Mouse (Mus musculus) splenic B cell, adult 2 months (primary cell): ENCODE measurements around the gene Aoc3.

ENCODE experiments used
- DNase-seq: peaks from one replicate; pipeline ENCODE4 v3.0.0-alpha.2; 2011; ENCODE audit warnings: low read depth, low spot score
- H3K27me3 ChIP-seq: 2 replicates; pipeline ENCODE4 v1.6.1; 2012; ENCODE audit warnings: mild to moderate bottlenecking, low read length, moderate library complexity, mixed read lengths; ENCODE audit not compliant: control insufficient read depth, poor library complexity, insufficient read depth, severe bottlenecking
- H3K36me3 ChIP-seq: 2 replicates; pipeline ENCODE4 v1.6.1; 2012; ENCODE audit warnings: mild to moderate bottlenecking, low read length, moderate library complexity, mixed read lengths; ENCODE audit not compliant: control insufficient read depth, poor library complexity, insufficient read depth, severe bottlenecking

Aoc3 gene

DNA sequence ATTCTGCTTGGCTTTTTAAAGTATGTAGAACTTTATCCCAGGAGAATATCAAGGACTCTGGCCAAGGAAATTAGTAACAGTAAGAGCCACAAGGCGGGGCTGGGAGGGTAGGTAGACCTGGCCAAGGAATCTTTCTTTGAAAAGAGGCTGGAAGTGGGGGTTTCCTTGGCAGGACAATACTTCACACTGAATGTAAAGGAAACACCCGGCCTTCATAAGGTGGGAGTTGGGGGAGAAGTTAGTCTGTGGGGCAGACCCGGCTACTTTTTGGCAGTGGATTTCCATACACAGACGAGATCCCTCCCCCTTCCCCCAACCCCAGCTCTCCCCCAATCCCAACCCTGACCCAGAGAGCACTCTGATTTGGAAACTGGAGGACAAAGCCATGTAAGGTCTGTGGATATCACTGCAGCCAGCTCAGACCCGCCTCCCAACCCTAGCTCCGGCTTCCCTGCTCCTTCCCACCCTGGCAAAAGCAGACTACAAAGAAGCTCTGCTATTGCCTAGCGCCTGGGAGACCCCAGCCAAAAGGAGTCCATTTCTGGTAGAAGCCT is at the start of gene Aoc3:
Gene Aoc3, plus strand, starts transcription at position 235 of the 554 bp plus-strand sequence.
- DNase-seq = no peak
- H3K36me3 ChIP-seq = 0 out of 2 replicates have a peak, but pooled peaks cover 3% of the 10 kb centered on the region
- no peaks in the 10 kb centered on the region for H3K27me3 ChIP-seq

DNA sequence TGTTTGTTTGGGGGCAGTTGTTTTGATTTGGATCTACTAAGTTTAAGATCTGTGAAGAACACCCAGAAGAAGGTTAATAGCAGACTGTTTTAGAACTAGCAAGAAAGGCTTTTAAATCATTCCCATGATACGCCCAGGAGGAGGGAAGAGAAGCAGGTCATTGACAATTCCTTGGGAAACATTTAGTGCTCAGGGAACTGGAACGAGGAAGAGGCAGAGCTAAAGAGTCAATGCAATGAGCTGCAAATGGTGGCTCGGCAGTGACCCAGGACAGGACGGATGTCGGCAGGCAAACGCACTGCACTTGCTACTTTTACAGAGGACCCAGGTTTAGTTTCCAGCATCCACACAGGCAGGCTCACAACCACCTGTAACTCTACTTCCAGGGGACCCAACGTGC is 49.6 kb upstream of the Aoc3 start:
- no peaks in the 10 kb centered on the region for H3K36me3 ChIP-seq
- no peak for DNase-seq
- H3K27me3 ChIP-seq = no peaks in the 10 kb centered on the region

DNA sequence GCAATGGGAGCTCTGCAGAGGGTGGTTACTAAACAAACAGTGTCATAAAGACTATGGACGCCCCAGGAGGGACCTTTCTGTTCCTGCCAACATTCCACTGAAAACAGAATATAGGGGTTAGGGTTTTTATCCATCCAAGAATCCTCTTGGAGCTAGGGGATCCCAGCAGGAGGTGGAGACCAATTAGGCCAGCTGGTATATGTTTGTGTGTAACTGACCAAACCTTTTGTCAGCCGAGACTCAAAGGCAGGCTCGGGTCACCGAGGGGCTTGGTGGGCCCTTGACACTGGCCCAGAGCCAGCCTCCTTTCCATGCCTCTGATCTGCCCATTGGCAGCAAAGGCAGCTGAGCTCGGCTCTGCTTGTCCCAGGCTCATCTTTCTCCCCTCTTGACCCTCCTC is 47.5 kb upstream of the Aoc3 start:
- H3K36me3 ChIP-seq = no peaks in the 10 kb centered on the region
- DNase-seq = no peak

DNA sequence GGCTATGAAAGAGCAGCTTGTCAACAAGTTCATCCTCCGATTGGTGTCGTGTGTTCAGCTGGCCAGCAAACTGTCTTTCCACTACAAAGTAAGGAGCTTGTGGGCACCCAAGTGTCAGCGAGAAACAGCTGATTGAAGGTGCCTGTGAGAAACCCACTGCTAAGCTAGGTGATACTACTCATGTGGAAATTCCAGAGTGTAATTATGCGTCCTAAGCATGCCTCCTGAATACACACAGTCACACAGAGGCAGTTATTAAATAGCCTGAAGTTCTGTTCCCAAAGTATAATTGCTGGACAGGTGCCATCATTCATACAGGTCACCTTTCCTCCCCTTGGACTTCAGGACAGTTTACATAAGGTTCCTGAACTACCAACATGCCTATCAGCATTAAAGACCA is 46.6 kb upstream of the Aoc3 start:
- no peak for DNase-seq
- H3K36me3 ChIP-seq = peaks cover 2% of the 10 kb centered on the region; the same call in 1 of the 2 replicates

More for the DNA sequence above, 47.5 kb upstream of the Aoc3 start:
- H3K27me3 ChIP-seq = no peaks in the 10 kb centered on the region

DNA sequence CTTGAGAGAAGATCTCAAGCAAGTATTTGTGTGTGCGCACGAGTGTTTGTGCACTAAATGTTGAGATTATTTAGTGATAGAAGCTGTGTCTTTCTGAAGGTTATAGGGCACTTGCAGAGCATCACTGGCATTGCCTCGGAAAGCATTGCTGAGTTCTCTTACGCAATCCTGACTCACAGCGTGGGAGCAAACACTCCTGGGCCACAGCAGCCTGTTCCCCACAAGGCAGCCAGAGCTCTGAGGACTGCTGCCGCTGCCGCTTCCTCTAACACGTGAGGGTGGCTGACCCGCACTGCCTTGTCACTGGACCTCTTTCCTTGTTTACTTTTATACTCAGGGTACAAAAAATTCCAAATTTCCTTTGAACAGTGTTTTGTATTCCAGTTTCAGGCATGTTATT is 43.1 kb upstream of the Aoc3 start:
- H3K27me3 ChIP-seq = no peaks in the 10 kb centered on the region
- DNase-seq = no peak

More for the DNA sequence above, 46.6 kb upstream of the Aoc3 start:
- no peaks in the 10 kb centered on the region for H3K27me3 ChIP-seq

DNA sequence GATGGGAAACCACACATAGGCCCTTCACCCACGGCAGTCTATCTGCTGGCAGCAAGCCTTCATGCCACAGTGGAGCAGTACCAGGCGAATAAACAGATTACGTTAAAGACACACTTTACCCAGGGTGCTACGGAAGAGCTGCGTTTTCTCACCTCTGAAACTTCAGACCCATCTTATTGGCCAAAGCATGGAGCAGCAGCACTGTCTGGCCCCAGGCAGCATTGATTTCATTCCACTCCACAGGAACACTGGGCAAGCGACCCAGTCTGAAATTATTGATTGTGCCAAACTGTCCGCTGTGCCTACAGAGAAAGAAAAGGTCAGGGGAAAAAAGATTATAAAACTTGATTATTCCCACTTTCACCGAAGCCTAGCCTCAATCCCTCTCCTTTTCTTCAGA is 39.2 kb upstream of the Aoc3 start:
- no peaks in the 10 kb centered on the region for H3K27me3 ChIP-seq
- H3K36me3 ChIP-seq = peaks cover 11% of the 10 kb centered on the region
- no peak for DNase-seq

More for the DNA sequence above, 43.1 kb upstream of the Aoc3 start:
- H3K36me3 ChIP-seq = peaks cover 7% of the 10 kb centered on the region

DNA sequence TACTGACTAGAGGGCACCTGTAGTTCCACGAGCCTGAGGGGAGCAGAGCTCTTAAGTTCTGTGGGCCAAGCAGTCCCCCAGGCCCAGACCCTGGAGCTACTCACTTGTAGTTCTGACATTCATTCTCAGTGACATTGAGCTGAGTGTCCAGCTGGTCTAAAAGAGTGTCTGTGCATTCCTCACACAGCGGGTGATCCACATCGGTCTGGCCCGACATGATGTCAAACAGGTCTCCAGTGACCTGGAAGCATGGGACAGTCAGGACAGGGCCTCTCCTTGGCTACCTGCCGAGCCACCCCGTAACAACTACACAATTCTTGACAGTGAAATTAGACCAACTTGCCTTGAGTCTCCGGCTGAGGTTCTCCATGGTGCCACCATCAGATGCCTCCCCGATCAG is 35.2 kb upstream of the Aoc3 start:
- H3K27me3 ChIP-seq = no peaks in the 10 kb centered on the region
- DNase-seq = no peak

DNA sequence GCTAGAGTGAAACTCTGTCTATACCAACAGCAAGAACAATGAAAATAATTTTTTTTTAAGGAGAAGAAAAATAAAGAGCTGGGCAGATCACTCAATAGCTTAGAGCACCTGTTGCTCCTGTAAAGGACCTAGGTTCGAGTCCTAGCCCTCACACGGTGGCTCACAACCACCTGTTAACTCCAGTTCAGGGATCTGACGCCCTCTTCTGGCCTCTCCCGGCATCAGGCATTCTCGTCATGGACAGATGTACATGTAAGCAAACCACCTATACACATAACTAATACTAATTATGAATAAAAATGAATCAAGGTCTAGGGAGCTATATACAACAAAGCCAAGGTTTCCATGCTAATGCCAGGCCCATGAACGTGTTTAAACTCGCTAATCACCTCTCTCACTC is 29.5 kb upstream of the Aoc3 start:
- Histone ChIP-seq H3K36me3 (peaks cover 3% of the 10 kb centered on the region; the same call in 1 of the 2 replicates), H3K27me3 (no peaks in the 10 kb centered on the region)
- peak; percentile 25 for DNase-seq

More for the DNA sequence above, 35.2 kb upstream of the Aoc3 start:
- H3K36me3 ChIP-seq = peaks cover 10% of the 10 kb centered on the region

DNA sequence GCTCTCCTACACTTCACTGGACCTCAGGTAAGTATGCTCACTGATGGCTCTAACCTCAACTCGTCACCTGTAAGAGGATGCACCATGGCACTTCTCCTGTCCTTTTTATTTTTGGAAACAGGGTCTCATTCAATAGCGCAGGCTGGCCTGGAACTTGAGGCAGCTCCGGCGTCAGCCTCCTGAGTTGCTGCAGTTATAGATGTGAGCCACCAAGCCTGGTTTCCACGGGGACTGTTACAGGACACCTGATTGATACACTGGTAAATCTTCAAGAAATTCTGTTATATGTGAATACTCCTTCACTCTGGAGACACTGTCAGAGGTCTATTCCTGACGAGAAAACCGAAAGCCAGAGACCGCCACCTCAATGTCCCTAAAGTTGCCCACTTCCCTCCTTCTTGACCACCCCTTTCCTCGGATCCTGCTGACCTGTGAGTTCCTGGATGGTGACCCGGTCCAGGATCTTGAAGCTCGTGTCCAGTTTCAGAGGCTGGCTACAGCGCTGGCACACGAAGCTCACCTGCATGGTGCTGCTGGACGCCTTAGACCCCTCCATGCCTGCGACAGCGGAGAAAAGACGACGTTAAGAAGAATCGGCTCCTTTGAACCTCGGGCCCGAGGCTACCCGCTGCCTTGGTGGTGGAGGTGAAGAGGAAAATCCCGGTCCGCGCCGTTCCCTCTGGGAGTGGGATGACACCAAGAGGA is 29.0 kb upstream of the Aoc3 start:
- H3K36me3 ChIP-seq = peaks cover 3% of the 10 kb centered on the region; the same call in 1 of the 2 replicates
- DNase-seq = no peak

DNA sequence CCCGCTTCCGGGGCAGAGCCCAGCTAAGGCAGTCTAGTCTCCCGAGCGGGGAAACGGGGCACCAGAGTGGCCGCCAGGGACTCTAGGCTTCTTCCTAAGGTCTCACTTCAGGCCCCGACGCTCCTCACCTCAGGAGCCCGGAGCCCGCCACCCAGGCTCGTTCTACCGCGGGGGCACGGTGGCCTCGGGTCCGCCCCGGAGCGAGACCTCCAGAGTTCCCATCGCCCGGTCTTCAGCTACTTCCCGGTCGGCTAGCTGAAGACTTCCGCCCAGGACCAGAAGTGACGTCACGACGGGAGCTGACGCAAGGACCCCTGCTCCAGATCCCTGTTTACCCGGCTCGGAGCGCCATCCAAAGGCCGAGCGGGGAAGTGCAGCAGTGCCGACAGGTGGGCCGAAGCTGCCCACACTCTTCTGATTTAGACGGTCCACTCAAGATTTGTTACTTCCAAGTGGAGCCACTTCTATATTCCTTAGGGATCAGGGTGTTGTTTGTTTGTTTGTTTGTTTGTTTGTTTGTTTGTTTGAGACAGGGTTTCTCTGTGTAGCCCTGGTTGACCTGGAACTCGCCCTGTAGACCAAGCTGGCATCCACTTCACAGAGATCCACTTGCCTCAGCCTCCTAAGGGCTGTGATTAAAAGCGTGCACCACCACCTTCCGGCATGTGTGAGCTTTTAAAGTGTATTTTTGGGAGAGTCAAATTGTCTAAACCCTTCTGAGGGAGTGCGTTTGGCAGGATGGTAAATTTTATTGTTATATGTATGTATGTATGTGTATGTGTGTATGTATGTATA is 28.2 kb upstream of the Aoc3 start, which contains the start of gene Becn1:
Gene Becn1, minus strand, starts transcription at position 283 of the 795 bp plus-strand sequence.
- peaks cover 3% of the 10 kb centered on the region; the same call in 1 of the 2 replicates for H3K36me3 ChIP-seq
- no peaks in the 10 kb centered on the region for H3K27me3 ChIP-seq
- peak; percentile 93 for DNase-seq

More for the DNA sequence above, 29.0 kb upstream of the Aoc3 start:
- H3K27me3 ChIP-seq = no peaks in the 10 kb centered on the region

DNA sequence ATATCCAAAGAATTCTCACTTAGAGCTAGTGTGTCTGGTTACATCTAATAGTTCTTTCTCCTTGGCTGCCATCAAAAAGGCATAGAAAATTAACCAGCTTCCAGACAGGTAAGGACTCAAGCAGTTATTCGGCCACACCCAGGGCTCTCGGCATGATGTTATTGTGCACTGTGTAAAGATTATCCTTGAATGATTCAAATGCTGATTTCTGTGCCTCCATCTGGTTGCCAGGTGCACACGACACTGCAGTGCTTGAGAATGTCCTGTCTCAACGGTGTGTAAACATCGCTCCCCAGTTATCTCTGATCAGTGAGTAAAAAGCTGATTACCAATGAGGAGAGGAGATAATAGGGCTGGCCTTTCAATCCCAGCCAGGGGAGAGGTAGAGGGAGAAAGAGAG is 22.7 kb upstream of the Aoc3 start:
- DNase-seq = no peak
- Histone ChIP-seq H3K36me3 (no peaks in the 10 kb centered on the region), H3K27me3 (no peaks in the 10 kb centered on the region)

DNA sequence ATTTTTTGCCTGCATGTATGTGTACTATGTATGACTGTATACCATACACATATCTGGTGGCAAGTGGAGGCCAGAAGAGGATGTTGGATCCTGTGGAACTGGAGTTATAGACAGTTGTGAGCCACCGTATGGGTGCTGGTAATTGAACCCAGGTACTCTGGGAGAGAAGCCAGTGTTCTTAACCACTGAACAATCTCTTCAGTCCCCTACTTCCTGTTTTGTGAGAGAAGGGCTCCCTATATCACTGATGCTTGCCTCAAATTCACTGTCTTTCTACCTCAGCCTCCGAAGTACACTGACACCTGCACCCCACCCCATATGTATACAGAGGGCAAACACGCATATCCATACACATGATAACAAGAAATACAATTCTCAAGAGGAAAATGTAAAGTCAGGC is 19.3 kb upstream of the Aoc3 start:
- no peaks in the 10 kb centered on the region for H3K36me3 ChIP-seq
- no peak for DNase-seq
- no peaks in the 10 kb centered on the region for H3K27me3 ChIP-seq

DNA sequence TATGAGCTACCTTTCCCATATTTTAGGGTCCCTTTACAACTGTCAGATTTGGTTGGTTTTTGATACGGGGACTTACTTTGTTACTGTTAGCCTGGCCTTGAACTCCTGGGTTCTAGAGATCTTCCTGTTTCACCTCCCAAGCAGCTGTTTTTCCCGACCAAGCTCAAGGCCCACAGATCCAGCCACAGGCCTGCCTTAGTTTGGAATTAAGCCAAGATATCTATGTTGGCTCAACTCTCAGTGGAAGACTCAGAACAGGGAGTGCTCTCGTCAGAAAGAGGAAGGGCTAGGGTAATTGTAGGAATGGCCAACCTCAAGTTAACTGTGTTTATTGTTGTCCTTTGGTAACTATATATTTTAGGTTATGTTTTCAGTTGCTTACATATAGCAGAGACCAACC is 18.3 kb upstream of the Aoc3 start:
- no peaks in the 10 kb centered on the region for H3K27me3 ChIP-seq
- H3K36me3 ChIP-seq = no peaks in the 10 kb centered on the region
- DNase-seq = no peak

DNA sequence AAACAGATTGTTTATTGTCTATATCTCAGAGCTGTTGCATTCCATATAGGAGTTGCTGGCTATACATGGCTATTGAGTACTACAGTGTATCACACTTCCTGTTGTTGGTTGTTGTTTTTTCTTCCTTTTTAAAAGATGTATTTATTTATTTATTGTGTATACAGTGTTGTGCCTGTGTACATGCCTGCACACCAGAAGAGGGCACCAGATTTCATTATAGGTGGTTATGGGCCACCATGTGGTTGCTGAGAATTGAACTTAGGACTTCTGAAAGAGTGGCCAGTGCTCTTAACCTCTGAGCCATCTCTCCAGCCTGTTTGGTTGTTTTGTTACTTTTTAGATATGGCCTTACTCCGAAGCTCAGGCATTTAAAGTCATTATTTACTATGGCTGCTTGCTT is 15.8 kb upstream of the Aoc3 start:
- H3K27me3 ChIP-seq = no peaks in the 10 kb centered on the region
- peaks cover 6% of the 10 kb centered on the region for H3K36me3 ChIP-seq
- no peak for DNase-seq

DNA sequence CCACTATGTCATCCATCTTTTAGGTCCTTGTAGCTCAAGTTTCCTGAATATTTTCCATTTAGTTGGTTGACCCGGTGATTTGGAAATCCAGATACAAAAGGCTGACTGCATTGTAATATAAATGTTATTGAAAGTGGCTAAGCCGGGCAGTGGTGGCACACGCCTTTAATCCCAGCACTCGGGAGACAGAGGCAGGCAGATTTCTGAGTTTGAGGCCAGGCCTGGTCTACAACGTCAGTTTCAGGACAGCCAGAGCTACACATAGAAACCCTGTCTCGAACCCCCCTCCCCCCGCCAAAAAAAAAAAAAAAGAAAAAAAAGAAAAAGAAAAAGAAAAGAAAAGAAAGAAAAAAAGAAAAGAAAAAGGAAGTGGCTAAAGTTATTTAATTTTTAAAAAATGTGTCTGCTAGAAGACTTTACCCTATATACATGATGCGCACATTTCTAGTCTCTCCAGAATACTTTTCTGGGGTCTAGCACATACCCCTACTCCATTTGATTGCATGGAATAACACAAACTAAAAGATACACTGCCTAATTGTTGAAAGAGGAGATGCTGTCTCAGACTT is 15.2 kb upstream of the Aoc3 start:
- Histone ChIP-seq H3K36me3 (peaks cover 6% of the 10 kb centered on the region), H3K27me3 (no peaks in the 10 kb centered on the region)
- DNase-seq = no peak
